Mouse (Mus musculus) gastrocnemius, adult 2 months (tissue): ENCODE results near the gene Myo5a. TPM values are rescaled to one million over a fixed set of nuclear protein-coding genes. Genes with fewer than 3 reads are reported as not detected.

Experiments
- DNase-seq: peaks from one replicate; pipeline ENCODE4 v3.0.0; 2022
- H3K27ac ChIP-seq: fragments of 200-600 bp; 2 replicates; pipeline ENCODE4 v1.8.1; 2022; ENCODE audit warnings: mild to moderate bottlenecking
- H3K4me3 ChIP-seq: fragments of 200-600 bp; 2 replicates; pipeline ENCODE4 v1.8.1; 2022; ENCODE audit warnings: mild to moderate bottlenecking, moderate library complexity
- CTCF ChIP-seq: fragments of 200-600 bp; IDR thresholded peaks from 2 replicates; pipeline ENCODE4 v1.8.1; 2022; ENCODE audit warnings: antibody characterized with exemption, mild to moderate bottlenecking, moderate library complexity
- intact Hi-C: fragments of 180-260 bp; cut with DNase I; formaldehyde crosslinking; loops from one replicate; pipeline ENCODE4 v1.15.1; 2025
- long read RNA-seq, 2 experiments: library from polyadenylated mRNA; stranded (forward); transcript quantifications; one replicate each; pipeline ENCODE4 v2.0.0; 2021
- total RNA-seq, 2 experiments: library from RNA; stranded (reverse); gene quantifications; 2 replicates each; pipeline ENCODE4 v1.2.3; 2021

Myo5a gene
- total RNA-seq: 10 to 100 TPM in 1 of 2 experiments, 1 to 10 TPM in 1; 7.2 to 12.1 TPM
- long read RNA-seq, experiment 1, partial matches to known transcripts: 0 of 4 reads
- long read RNA-seq, experiment 1, other reads (novel, unspliced or antisense): 4 of 4 reads
- long read RNA-seq, experiment 2, partial matches to known transcripts: 0 of 1 reads
- long read RNA-seq, experiment 2, other reads (novel, unspliced or antisense): 1 of 1 reads

- Histone ChIP-seq H3K4me3 (peak within 1 kb of the TSS; percentile 93), H3K27ac (peak within 1 kb of the TSS; percentile 90)
- TF ChIP-seq CTCF: no peak
- no peak for DNase-seq
- intact Hi-C loops: loop anchor here (5.0 kb wide), 1 partner anchor 137 kb away; no protein-coding TSS in a partner anchor
Measured at GRCm38 (mm10) chr9:75070457-75071028, at the start of gene Myo5a. TSS of gene Myo5a (plus strand) at chr9:75071015.

GRCm38 (mm10) chr9:75022546-75022945, 48.3 kb upstream of the Myo5a start:
- Histone ChIP-seq H3K27ac (peak overlapping the region; percentile 59), H3K4me3 (no peak overlapping the region)
- no peak for TF ChIP-seq CTCF
- intact Hi-C loops: no loop called here
- no peak for DNase-seq

GRCm38 (mm10) chr9:75023150-75023894, 47.5 kb upstream of the Myo5a start:
- Histone ChIP-seq H3K4me3 (no peak overlapping the region), H3K27ac (peak overlapping the region; percentile 59; the same call in 1 of the 2 replicates)
- no peak for DNase-seq
- TF ChIP-seq CTCF: no peak
- intact Hi-C loops: no loop called here

- DNase-seq: no peak
- no peak for TF ChIP-seq CTCF
- intact Hi-C loops: no loop called here
- Histone ChIP-seq H3K4me3 (no peak overlapping the region), H3K27ac (no peak overlapping the region)
Measured at GRCm38 (mm10) chr9:75024089-75024488, 46.7 kb upstream of the Myo5a start.

GRCm38 (mm10) chr9:75025689-75026088, 45.1 kb upstream of the Myo5a start:
- DNase-seq: no peak
- Histone ChIP-seq H3K27ac (no peak overlapping the region), H3K4me3 (no peak overlapping the region)
- intact Hi-C loops: no loop called here
- TF ChIP-seq CTCF: peak; percentile 51

GRCm38 (mm10) chr9:75032408-75032807, 38.4 kb upstream of the Myo5a start:
- no peak overlapping the region for H3K4me3 ChIP-seq
- no peak for TF ChIP-seq CTCF
- intact Hi-C loops: loop anchor here (5.0 kb wide), 1 partner anchor 125 kb away; no protein-coding TSS in a partner anchor
- no peak for DNase-seq
- no peak overlapping the region for H3K27ac ChIP-seq

GRCm38 (mm10) chr9:75033141-75033540, 37.7 kb upstream of the Myo5a start:
- DNase-seq: no peak
- TF ChIP-seq CTCF: peak; percentile 56
- intact Hi-C loops: loop anchor here (5.0 kb wide), 1 partner anchor 126 kb away; no protein-coding TSS in a partner anchor

GRCm38 (mm10) chr9:75034691-75035090, 36.1 kb upstream of the Myo5a start:
- no peak overlapping the region for H3K27ac ChIP-seq
- intact Hi-C loops: loop anchor here (5.0 kb wide), 1 partner anchor 127 kb away; no protein-coding TSS in a partner anchor
- H3K4me3 ChIP-seq: no peak overlapping the region
- no peak for TF ChIP-seq CTCF
- DNase-seq: no peak

More at GRCm38 (mm10) chr9:75033141-75033540, 37.7 kb upstream of the Myo5a start:
- Histone ChIP-seq H3K4me3 (no peak overlapping the region), H3K27ac (no peak overlapping the region)

- TF ChIP-seq CTCF: no peak
- H3K4me3 ChIP-seq: no peak overlapping the region
- H3K27ac ChIP-seq: no peak overlapping the region
- DNase-seq: no peak
- intact Hi-C loops: no loop called here
Measured at GRCm38 (mm10) chr9:75035944-75036343, 34.9 kb upstream of the Myo5a start.

GRCm38 (mm10) chr9:75037451-75038356, 33.1 kb upstream of the Myo5a start, which contains the start of gene Arpp19:
TSS of gene Arpp19 (plus strand) at chr9:75037614.
- intact Hi-C loops: no loop called here
- Histone ChIP-seq H3K4me3 (peak within 1 kb of the TSS; percentile 96), H3K27ac (peak within 1 kb of the TSS; percentile 91)
- peak; percentile 90 for DNase-seq
- no peak for TF ChIP-seq CTCF

- no peak for DNase-seq
- H3K27ac ChIP-seq: peak overlapping the region; percentile 91
- H3K4me3 ChIP-seq: peak overlapping the region; percentile 96
- intact Hi-C loops: no loop called here
- no peak for TF ChIP-seq CTCF
Measured at GRCm38 (mm10) chr9:75038357-75038688, 32.5 kb upstream of the Myo5a start.

GRCm38 (mm10) chr9:75040566-75040965, 30.2 kb upstream of the Myo5a start:
- intact Hi-C loops: no loop called here

More at GRCm38 (mm10) chr9:75040566-75040965, 30.2 kb upstream of the Myo5a start:
- Histone ChIP-seq H3K4me3 (no peak overlapping the region), H3K27ac (peak overlapping the region; percentile 74)
- no peak for DNase-seq
- no peak for TF ChIP-seq CTCF
